In genomic region chr7:65606124-65606523, GRCm38 (mm10) we compare ENCODE assay signal across 18 mouse cellular contexts.
"Had no signal": no experiment of that assay in that cellular context is flagged by ENCODE, and none has a peak within 500 bp of the region (broad histone marks: within the 10 kb centered on the region; RNA-seq: fewer than 3 reads in every experiment).

No protein-coding gene starts in this region.

- ATAC-seq: liver, embryonic 12.5 days had no signal

- H3K9me3 ChIP-seq: limb, embryonic 10.5 days; limb, embryonic 13.5 days; liver, embryonic 12.5 days; liver, embryonic 15.5 days; lung, embryonic 15.5 days; midbrain, embryonic 12.5 days had no signal

- DNase-seq: kidney, adult 9 months; kidney, postnatal 14 days; layer of hippocampus, adult 9-11 months; liver; lung, adult 18-20 months; lung, postnatal 10 days; lung, postnatal 36 days; thymus, adult 2 months; thymus, postnatal 14 days; thymus, postnatal 4 days had no signal

- H3K4me2 ChIP-seq: limb, embryonic 13.5 days; liver, embryonic 12.5 days; liver, embryonic 15.5 days; lung, embryonic 15.5 days; midbrain, embryonic 12.5 days had no signal

- H3K36me3 ChIP-seq: limb, embryonic 10.5 days; limb, embryonic 13.5 days; liver, embryonic 12.5 days; liver, embryonic 15.5 days; lung, embryonic 15.5 days; midbrain, embryonic 12.5 days had no signal

- H3K4me3 ChIP-seq: layer of hippocampus, adult 2 months; limb, embryonic 10.5 days; limb, embryonic 13.5 days; liver, embryonic 12.5 days; liver, embryonic 15.5 days; lung, embryonic 15.5 days; megakaryocyte, embryonic 14.5 days; midbrain, embryonic 12.5 days had no signal

- H3K9ac ChIP-seq: limb, embryonic 13.5 days; liver, embryonic 12.5 days; liver, embryonic 15.5 days; lung, embryonic 15.5 days; midbrain, embryonic 12.5 days had no signal

- H3K27ac ChIP-seq: layer of hippocampus, adult 2 months; limb, embryonic 10.5 days; limb, embryonic 13.5 days; liver, embryonic 12.5 days; liver, embryonic 15.5 days; lung, embryonic 15.5 days; midbrain, embryonic 12.5 days had no signal

- H3K27me3 ChIP-seq: limb, embryonic 13.5 days; liver, embryonic 12.5 days; liver, embryonic 15.5 days; lung, embryonic 15.5 days; midbrain, embryonic 12.5 days had no signal

- H3K4me1 ChIP-seq: limb, embryonic 10.5 days; limb, embryonic 13.5 days; liver, embryonic 12.5 days; liver, embryonic 15.5 days; lung, embryonic 15.5 days; megakaryocyte, embryonic 14.5 days; midbrain, embryonic 12.5 days had no signal
